Comparison of ENCODE assay signal across 21 mouse cellular contexts in genomic region chr15:25817191-25817590, GRCm38 (mm10). TPM values are rescaled to one million over a fixed set of nuclear protein-coding genes. Genes with fewer than 3 reads are reported as not detected.
DNase-seq lines count a peak whose midpoint lies in the region; ATAC-seq and TF ChIP-seq lines count a peak whose summit lies in the region.
"Had no signal": no experiment of that assay in that cellular context is flagged by ENCODE, and none has a peak within 500 bp of the region (broad histone marks: within the 10 kb centered on the region; RNA-seq: fewer than 3 reads in every experiment).

No protein-coding gene starts in this region.

- H3K4me1 ChIP-seq in spleen, adult 2 months (ENCODE audit: control insufficient read depth, insufficient read depth, insufficient read length): peaks cover 15% of the 10 kb centered on the region; the same call in 1 of the 2 replicates
- H3K4me1 ChIP-seq: embryonic facial prominence, embryonic 13.5 days; forebrain, embryonic 12.5 days; hindbrain, embryonic 12.5 days; intestine, embryonic 15.5 days had no signal

- peak; percentile 75 for ATAC-seq in activated CD4-positive, CD25-positive, alpha-beta regulatory T cell, adult 4 months
- ATAC-seq: forebrain, postnatal 0 days; hindbrain, embryonic 16.5 days; intestine, embryonic 15.5 days had no signal

- no peak for TF ChIP-seq POLR2A in spleen, adult 2 months (IDR thresholded peaks at IDR 0.05; ENCODE audit: low read depth, low read length)

- H3K4me3 ChIP-seq in spleen, adult 2 months (ENCODE audit: extremely low read depth, insufficient read depth, insufficient read length): no peak overlapping the region
- H3K4me3 ChIP-seq: embryonic facial prominence, embryonic 13.5 days; forebrain, embryonic 12.5 days; heart, embryonic 12.5 days; hindbrain, embryonic 12.5 days; intestine, embryonic 15.5 days had no signal

- WGBS in spleen, adult 2 months: 29% methylated on average over 2 of the region's 2 CpGs

- no peaks in the 10 kb centered on the region for H3K27me3 ChIP-seq in spleen, adult 2 months (ENCODE audit: control insufficient read depth, insufficient read depth, low read length)
- H3K27me3 ChIP-seq: embryonic facial prominence, embryonic 13.5 days; forebrain, embryonic 12.5 days; heart, embryonic 12.5 days; hindbrain, embryonic 12.5 days; intestine, embryonic 15.5 days had no signal

- no peaks in the 10 kb centered on the region for H3K36me3 ChIP-seq in spleen, adult 2 months (ENCODE audit: control insufficient read depth, insufficient read depth, low read length)
- H3K36me3 ChIP-seq: G1E had no signal

- intact Hi-C loops in heart, postnatal 25 days (cut with DNase I): no loop called here

- peak in 1 of 2 experiments; percentile 53 for DNase-seq in spleen, adult 2 months (ENCODE audit: low read depth in 1 of 2, low spot score in 2 of 2)
- no peak for DNase-seq in spleen, adult 12 weeks (ENCODE audit: low spot score)
- peak; percentile 53 for DNase-seq in naive thymus-derived CD4-positive, alpha-beta T cell, adult 2 months (ENCODE audit: low read depth)
- DNase-seq in heart, postnatal 25 days (ENCODE audit: low spot score): no peak
- no peak for DNase-seq in heart, adult 18-20 months
- no peak for DNase-seq in urinary bladder, postnatal 25 days (ENCODE audit: low spot score)
- DNase-seq: adrenal gland, postnatal 10 days; cerebellum, adult 11-12 months; cerebellum, adult 9-11 months; cerebellum, postnatal 36 days; forebrain, postnatal 0 days; gastrocnemius, postnatal 14 days; heart, postnatal 36 days had no signal

- H3K27ac ChIP-seq in spleen, adult 2 months (ENCODE audit: insufficient read depth, low read length): peak overlapping the region; percentile 85
- H3K27ac ChIP-seq: embryonic facial prominence, embryonic 13.5 days; forebrain, embryonic 12.5 days; hindbrain, embryonic 12.5 days; intestine, embryonic 15.5 days had no signal

- TF ChIP-seq CTCF in spleen, adult 2 months (IDR thresholded peaks at IDR 0.05; ENCODE audit: extremely low read depth, insufficient read depth, insufficient read length, insufficient replicate concordance): no peak

RNA-seq across cellular contexts. Expression of gene Retreg1, which starts 25.8 kb away (rescaled TPM):
- polyA plus RNA-seq in spleen, adult 2 months (2012; rRNA removed): 8.8 and 9.5 TPM in 2 replicates
- polyA plus RNA-seq in activated CD4-positive, CD25-positive, alpha-beta regulatory T cell, adult 4 months (2017; shearing (Covaris generic)): 10 to 100 TPM; 58.2 to 69.6 TPM
- 100 to 1,000 TPM; 206 to 227 TPM for total RNA-seq in heart, postnatal 25 days (2021)
- 100 to 1,000 TPM; 294 to 314 TPM for total RNA-seq in heart, adult 18-20 months (2021)
- polyA plus RNA-seq: G1E had no signal
